Mouse (Mus musculus) lung, adult 2 months (tissue): ENCODE data around the gene Sprn.

Experiments
- CTCF ChIP-seq: fragments of 200-500 bp; IDR thresholded peaks from 2 replicates; pipeline ENCODE4 v1.5.1; 2011; ENCODE audit warnings: mild to moderate bottlenecking, low read length, control low read depth; ENCODE audit not compliant: insufficient read depth
- POLR2A ChIP-seq: fragments of 200-500 bp; IDR thresholded peaks from 2 replicates; pipeline ENCODE4 v1.6.1; 2011; ENCODE audit warnings: low read depth, mild to moderate bottlenecking, control low read depth, low read length, borderline replicate concordance; ENCODE audit errors: extremely low read depth

DNA sequence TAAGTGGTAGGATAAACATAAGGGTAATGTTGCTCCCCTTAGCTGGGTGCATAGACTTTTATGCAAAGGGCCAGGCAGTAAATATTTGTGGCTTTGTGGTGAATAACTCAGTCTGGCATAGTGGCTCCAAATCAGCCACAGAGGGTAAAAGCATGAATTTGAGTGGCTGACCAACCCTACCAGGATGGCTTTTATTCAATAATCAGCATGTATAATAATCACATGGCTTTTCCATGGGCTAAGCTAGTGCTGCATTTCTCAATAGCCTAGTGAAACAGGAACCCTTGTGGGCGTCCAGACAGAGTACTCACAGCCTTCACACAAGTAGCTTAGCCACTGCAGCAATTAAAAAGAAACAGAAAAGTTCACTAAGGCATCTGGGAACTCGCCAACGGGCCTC lies 42.7 kb downstream of the Sprn start:
- TF ChIP-seq POLR2A (no peak), CTCF (no peak)
